Mouse (Mus musculus) limb, embryonic 10.5 days (tissue): ENCODE data around the gene Relb. TPM values are rescaled to one million over a fixed set of nuclear protein-coding genes. Genes with fewer than 3 reads are reported as not detected.

Experiments used
- DNase-seq: peaks from one replicate; pipeline ENCODE4 v3.0.0-alpha.2; 2017; ENCODE audit warnings: low spot score
- H3K27ac ChIP-seq: fragments of 300-500 bp; sonication (generic); 2 replicates; pipeline ENCODE4 v1.5.1; 2016; ENCODE audit warnings: mild to moderate bottlenecking
- H3K27me3 ChIP-seq: fragments of 300-500 bp; sonication (generic); 2 replicates; pipeline ENCODE4 v1.6.1; 2016; ENCODE audit warnings: low read depth, mild to moderate bottlenecking; ENCODE audit not compliant: poor library complexity, severe bottlenecking
- H3K36me3 ChIP-seq: fragments of 300-500 bp; sonication (generic); 2 replicates; pipeline ENCODE4 v1.6.1; 2016; ENCODE audit warnings: mild to moderate bottlenecking, moderate library complexity
- H3K4me1 ChIP-seq: fragments of 300-500 bp; sonication (generic); 2 replicates; pipeline ENCODE4 v1.6.1; 2016
- H3K4me3 ChIP-seq: fragments of 300-500 bp; sonication (generic); 2 replicates; pipeline ENCODE4 v1.5.1; 2016; ENCODE audit warnings: mild to moderate bottlenecking, moderate library complexity
- H3K9me3 ChIP-seq: fragments of 300-500 bp; sonication (generic); replicated peaks from 2 replicates; pipeline ENCODE4 v1.6.1; 2016; ENCODE audit warnings: mild to moderate bottlenecking
- WGBS: fragments of 180-500 bp; shearing (Covaris S2); methylation state at CpG from one replicate; pipeline ENCODE4 v1.1.7; 2016; 5-methylcytosine and 5-hydroxymethylcytosine counted together
- polyA plus RNA-seq: library from polyadenylated mRNA; unstranded; fragments of >200 nt; fragmentation: Nextera tagmentation; extraction: Ambion mirVana; gene quantifications from 2 replicates; pipeline ENCODE4 v1.2.1, GENCODE M21; 2016

Gene Relb
- polyA plus RNA-seq, 1 experiment from 2014 or later: 4.2 TPM

- Histone ChIP-seq H3K4me3 (no peak overlapping the region), H3K27ac (no peak overlapping the region), H3K9me3 (no peaks in the 10 kb centered on the region), H3K27me3 (no peaks in the 10 kb centered on the region), H3K4me1 (no peaks in the 10 kb centered on the region), H3K36me3 (peaks cover 97% of the 10 kb centered on the region)
- DNase-seq: no peak
- WGBS: 91% methylated on average over 10 of the region's 10 CpGs
These were observed 36.0 kb downstream of the Relb start for GRCm38 (mm10) chr7:19593061-19593730.

GRCm38 (mm10) chr7:19589917-19590316 lies 39.3 kb downstream of the Relb start:
- Histone ChIP-seq H3K36me3 (peaks cover 100% of the 10 kb centered on the region), H3K4me1 (no peaks in the 10 kb centered on the region), H3K27me3 (no peaks in the 10 kb centered on the region), H3K4me3 (no peak overlapping the region), H3K9me3 (no peaks in the 10 kb centered on the region), H3K27ac (no peak overlapping the region)
- DNase-seq: peak; percentile 71
- WGBS: 68% methylated on average over 3 of the region's 3 CpGs

DNA sequence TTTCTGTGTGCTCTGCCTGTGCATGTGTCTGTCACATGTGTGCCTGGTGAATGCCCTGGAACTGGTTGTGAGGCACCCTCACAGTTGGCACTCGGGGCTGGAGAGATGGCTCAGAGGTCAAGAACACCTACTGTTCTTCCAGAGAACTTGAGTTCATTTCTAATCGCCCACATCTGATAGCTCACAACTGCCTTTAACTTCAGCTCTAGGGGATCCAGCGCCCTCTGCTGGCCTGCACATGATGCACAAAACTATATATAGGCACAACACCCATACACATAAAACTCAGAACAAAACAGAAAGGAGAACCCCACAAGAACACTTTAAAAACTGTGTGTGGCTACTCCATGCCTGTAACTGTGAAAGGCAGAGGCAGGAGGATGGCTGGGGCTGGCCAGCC lies 40.0 kb downstream of the Relb start:
- no peaks in the 10 kb centered on the region for H3K9me3 ChIP-seq
- H3K27me3 ChIP-seq: no peaks in the 10 kb centered on the region
- H3K4me3 ChIP-seq: no peak overlapping the region
- peaks cover 100% of the 10 kb centered on the region for H3K36me3 ChIP-seq
- peak; percentile 68 for DNase-seq
- H3K27ac ChIP-seq: no peak overlapping the region
- 60% methylated on average over 3 of the region's 3 CpGs for WGBS
- H3K4me1 ChIP-seq: no peaks in the 10 kb centered on the region

DNA sequence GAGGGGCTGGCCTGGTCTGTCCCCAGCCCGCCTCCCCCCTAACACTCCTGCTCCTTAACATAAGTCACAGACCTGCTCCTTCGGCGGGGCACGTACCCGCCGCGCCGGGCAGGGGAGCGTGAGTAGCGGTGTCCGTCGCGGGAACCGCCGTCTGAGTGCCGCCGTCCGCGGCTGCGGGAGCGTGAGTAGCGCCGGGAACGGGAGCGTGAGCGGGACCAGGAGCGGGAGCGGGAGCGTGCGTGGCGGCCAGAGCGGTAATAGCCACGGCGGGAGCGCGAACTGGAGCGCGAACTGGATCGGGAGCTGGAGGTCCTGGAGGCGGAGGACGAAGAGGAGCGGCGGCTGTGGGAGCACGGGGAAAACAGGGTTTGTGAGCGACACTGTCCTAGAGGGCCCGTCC lies 43.0 kb downstream of the Relb start:
- Histone ChIP-seq H3K27ac (no peak overlapping the region), H3K36me3 (peaks cover 100% of the 10 kb centered on the region), H3K4me3 (no peak overlapping the region), H3K27me3 (no peaks in the 10 kb centered on the region), H3K4me1 (no peaks in the 10 kb centered on the region), H3K9me3 (no peaks in the 10 kb centered on the region)
- WGBS: 71% methylated on average over 46 of the region's 46 CpGs
- DNase-seq: no peak

- Histone ChIP-seq H3K27me3 (peaks cover 51% of the 10 kb centered on the region), H3K36me3 (peaks cover 63% of the 10 kb centered on the region)
These were observed 48.6 kb downstream of the Relb start for GRCm38 (mm10) chr7:19580634-19581033.

DNA sequence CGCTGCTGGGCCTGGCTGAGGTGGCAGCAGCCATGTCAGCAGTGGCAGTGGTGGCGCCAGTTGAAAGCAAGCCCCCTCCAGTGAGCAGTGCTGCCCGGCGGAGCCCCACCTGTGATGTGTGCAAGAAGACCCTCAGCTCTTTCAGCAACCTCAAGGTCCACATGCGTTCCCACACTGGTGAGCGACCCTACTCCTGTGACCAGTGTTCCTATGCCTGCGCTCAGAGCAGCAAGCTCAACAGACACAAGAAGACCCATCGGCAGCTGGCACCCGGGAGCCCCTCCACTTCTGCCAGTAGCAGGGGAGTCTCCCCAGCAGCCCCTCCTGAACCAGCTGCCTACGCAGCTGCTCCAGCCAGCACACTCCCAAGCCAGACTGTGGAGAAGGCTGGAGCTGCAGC lies 49.5 kb downstream of the Relb start:
- no peak overlapping the region; the same call in 1 of the 2 replicates for H3K27ac ChIP-seq
- peaks cover 54% of the 10 kb centered on the region for H3K36me3 ChIP-seq
- H3K4me1 ChIP-seq: peaks cover 17% of the 10 kb centered on the region
- H3K4me3 ChIP-seq: no peak overlapping the region
- no peaks in the 10 kb centered on the region for H3K9me3 ChIP-seq
- no peak for DNase-seq
- peaks cover 60% of the 10 kb centered on the region for H3K27me3 ChIP-seq
- WGBS: 86% methylated on average over 10 of the region's 10 CpGs

More at GRCm38 (mm10) chr7:19580634-19581033, 48.6 kb downstream of the Relb start:
- Histone ChIP-seq H3K27ac (no peak overlapping the region), H3K9me3 (no peaks in the 10 kb centered on the region), H3K4me1 (peaks cover 17% of the 10 kb centered on the region), H3K4me3 (no peak overlapping the region)
- no peak for DNase-seq
- WGBS: 87% methylated on average over 8 of the region's 8 CpGs

- H3K4me1 ChIP-seq: peaks cover 21% of the 10 kb centered on the region
- no peaks in the 10 kb centered on the region for H3K9me3 ChIP-seq
- no peak for DNase-seq
- 60% methylated on average over 4 of the region's 4 CpGs for WGBS
- H3K27me3 ChIP-seq: peaks cover 68% of the 10 kb centered on the region
- peaks cover 41% of the 10 kb centered on the region for H3K36me3 ChIP-seq
- no peak overlapping the region for H3K27ac ChIP-seq
- H3K4me3 ChIP-seq: no peak overlapping the region
These were observed 50.8 kb downstream of the Relb start for GRCm38 (mm10) chr7:19578436-19578835.

- peaks cover 36% of the 10 kb centered on the region for H3K36me3 ChIP-seq
- no peaks in the 10 kb centered on the region for H3K9me3 ChIP-seq
- peaks cover 68% of the 10 kb centered on the region for H3K27me3 ChIP-seq
- DNase-seq: no peak
- H3K4me1 ChIP-seq: peaks cover 24% of the 10 kb centered on the region
- H3K4me3 ChIP-seq: peak overlapping the region; percentile 59
- WGBS: 11% methylated on average over 10 of the region's 10 CpGs
- no peak overlapping the region for H3K27ac ChIP-seq
These were observed 51.3 kb downstream of the Relb start for GRCm38 (mm10) chr7:19577877-19578414.

- H3K27me3 ChIP-seq: peaks cover 68% of the 10 kb centered on the region
- peak; percentile 63 for DNase-seq
- peaks cover 30% of the 10 kb centered on the region for H3K36me3 ChIP-seq
- peak within 1 kb of the TSS; percentile 34; the same call in 1 of the 2 replicates for H3K27ac ChIP-seq
- no peaks in the 10 kb centered on the region for H3K9me3 ChIP-seq
- peaks cover 28% of the 10 kb centered on the region for H3K4me1 ChIP-seq
- under 1% methylated on average over 56 of the region's 56 CpGs for WGBS
- H3K4me3 ChIP-seq: peak within 1 kb of the TSS; percentile 59
These were observed 51.9 kb downstream of the Relb start, which contains the start of the genes Zfp296 and Gemin7 for GRCm38 (mm10) chr7:19577141-19577852. Zfp296 (plus strand) TSS chr7:19577287. Gemin7 (minus strand) TSS chr7:19577595.

GRCm38 (mm10) chr7:19575559-19575958 lies 53.7 kb downstream of the Relb start:
- Histone ChIP-seq H3K9me3 (no peaks in the 10 kb centered on the region), H3K4me1 (peaks cover 36% of the 10 kb centered on the region), H3K36me3 (peaks cover 25% of the 10 kb centered on the region), H3K27ac (no peak overlapping the region), H3K4me3 (no peak overlapping the region), H3K27me3 (peaks cover 66% of the 10 kb centered on the region)
- 53% methylated on average over 3 of the region's 3 CpGs for WGBS
- DNase-seq: no peak

GRCm38 (mm10) chr7:19573776-19574140 lies 55.5 kb downstream of the Relb start:
- WGBS: 20% methylated on average over 16 of the region's 16 CpGs
- Histone ChIP-seq H3K36me3 (peaks cover 30% of the 10 kb centered on the region), H3K27ac (peak overlapping the region; percentile 89), H3K9me3 (no peaks in the 10 kb centered on the region), H3K4me3 (peak overlapping the region; percentile 75), H3K4me1 (peaks cover 32% of the 10 kb centered on the region), H3K27me3 (peaks cover 48% of the 10 kb centered on the region)
- no peak for DNase-seq

DNA sequence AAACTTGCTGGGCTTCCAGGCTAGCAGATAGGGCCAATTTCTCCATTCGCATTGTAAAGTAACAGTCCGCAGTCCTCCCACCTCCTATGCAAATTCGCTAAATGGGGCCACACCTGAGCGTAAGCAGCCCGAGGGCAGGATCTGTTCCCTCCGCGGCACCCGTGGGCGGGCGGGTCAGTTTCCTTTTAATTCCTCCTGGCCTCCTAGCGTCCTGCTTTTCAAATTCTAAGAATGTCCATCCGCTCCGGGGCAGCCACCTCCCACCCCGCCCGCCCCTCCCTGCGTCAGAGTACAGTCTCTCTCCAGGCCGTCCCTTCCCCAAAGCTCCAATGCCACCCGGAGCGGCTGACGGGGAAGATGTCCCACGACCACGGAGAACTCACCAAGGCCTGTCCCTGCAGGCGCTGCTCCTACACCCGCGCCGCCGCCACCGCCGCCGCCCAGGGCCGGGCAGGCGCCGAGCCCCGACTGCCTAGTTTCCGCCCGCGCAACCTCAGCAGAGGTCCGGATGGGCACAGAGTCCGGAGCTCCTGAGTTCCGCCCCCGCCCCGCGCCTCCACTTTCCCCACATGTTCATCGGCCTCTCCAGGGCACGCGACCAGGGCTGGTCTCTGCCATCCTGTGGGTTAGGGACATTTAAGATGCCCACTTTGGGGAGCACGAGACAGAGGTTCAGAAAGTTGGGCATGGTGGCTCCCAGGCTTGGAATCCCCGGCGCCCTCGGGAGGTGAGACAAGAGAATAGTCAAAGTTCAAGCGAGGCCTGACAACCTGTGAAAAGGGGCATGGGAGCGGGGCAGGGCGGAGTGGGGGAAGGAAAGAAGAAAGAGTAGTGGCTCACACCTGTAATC lies 56.1 kb downstream of the Relb start:
- under 1% methylated on average over 53 of the region's 53 CpGs for WGBS
- no peaks in the 10 kb centered on the region for H3K9me3 ChIP-seq
- peak overlapping the region; percentile 89 for H3K27ac ChIP-seq
- peaks cover 36% of the 10 kb centered on the region for H3K36me3 ChIP-seq
- H3K27me3 ChIP-seq: peaks cover 42% of the 10 kb centered on the region
- peak; percentile 94 for DNase-seq
- peak overlapping the region; percentile 75 for H3K4me3 ChIP-seq
- peaks cover 32% of the 10 kb centered on the region for H3K4me1 ChIP-seq
